Mouse (Mus musculus) intestine, postnatal 0 days (tissue): ENCODE data around the gene Rere. TPM values are rescaled to one million over a fixed set of nuclear protein-coding genes. Genes with fewer than 3 reads are reported as not detected.
A peak's percentile ranks its signal among the peaks of the same experiment; 100 is the strongest.

Experiments used
- ATAC-seq: fragments of 200-750 bp; cut with Nextera tagmentation; 2 replicates; pipeline ENCODE4 v1.8.0; 2017; ENCODE audit warnings: mild to moderate bottlenecking, moderate TSS enrichment, moderate library complexity
- H3K27ac ChIP-seq: fragments of 300-500 bp; sonication (generic); 2 replicates; pipeline ENCODE4 v1.5.1; 2014; ENCODE audit warnings: mild to moderate bottlenecking, low read depth, low read length, moderate library complexity
- H3K27me3 ChIP-seq: fragments of 300-500 bp; sonication (generic); replicated peaks from 2 replicates; pipeline ENCODE4 v1.6.1; 2014; ENCODE audit warnings: low read length, mixed read lengths; ENCODE audit not compliant: control insufficient read depth, insufficient read depth
- H3K36me3 ChIP-seq: fragments of 300-500 bp; sonication (generic); 2 replicates; pipeline ENCODE4 v1.6.1; 2014; ENCODE audit warnings: mild to moderate bottlenecking, moderate library complexity; ENCODE audit not compliant: control insufficient read depth, insufficient read depth
- H3K4me1 ChIP-seq: fragments of 300-500 bp; sonication (generic); replicated peaks from 2 replicates; pipeline ENCODE4 v1.6.1; 2014; ENCODE audit warnings: antibody characterized with exemption, low read length, mixed read lengths; ENCODE audit not compliant: control insufficient read depth, insufficient read depth
- H3K4me2 ChIP-seq: fragments of 300-500 bp; sonication (generic); replicated peaks from 2 replicates; pipeline ENCODE4 v1.6.1; 2014; ENCODE audit warnings: low read depth, mild to moderate bottlenecking, moderate library complexity
- H3K4me3 ChIP-seq: fragments of 300-500 bp; sonication (generic); 2 replicates; pipeline ENCODE4 v1.5.1; 2014; ENCODE audit warnings: low read depth, low read length
- H3K9ac ChIP-seq: fragments of 300-500 bp; sonication (generic); 2 replicates; pipeline ENCODE4 v1.6.1; 2014; ENCODE audit warnings: mild to moderate bottlenecking, low read depth, low read length
- H3K9me3 ChIP-seq: fragments of 300-500 bp; sonication (generic); 2 replicates; pipeline ENCODE4 v1.6.1; 2016; ENCODE audit warnings: mixed run types; ENCODE audit not compliant: control insufficient read depth
- CTCF ChIP-seq: sonication (generic); IDR thresholded peaks from 2 replicates; pipeline ENCODE4 v1.5.1; 2016; ENCODE audit warnings: low read depth, mild to moderate bottlenecking, control low read depth, antibody characterized with exemption, moderate library complexity
- WGBS: fragments of 180-500 bp; shearing (Covaris S2); extraction: QIAGEN DNeasy Blood & Tissue Kit; methylation state at CpG from one replicate; pipeline ENCODE4 v1.1.7; 2014; 5-methylcytosine and 5-hydroxymethylcytosine counted together
- polyA plus RNA-seq: library from polyadenylated mRNA; unstranded; fragments of >200 nt; fragmentation: Nextera tagmentation; extraction: Ambion mirVana; gene quantifications from 2 replicates; pipeline ENCODE4 v1.2.1, GENCODE M21; 2015

Rere gene
- polyA plus RNA-seq, result 20.7 and 22.4 TPM in 2 replicates

DNA sequence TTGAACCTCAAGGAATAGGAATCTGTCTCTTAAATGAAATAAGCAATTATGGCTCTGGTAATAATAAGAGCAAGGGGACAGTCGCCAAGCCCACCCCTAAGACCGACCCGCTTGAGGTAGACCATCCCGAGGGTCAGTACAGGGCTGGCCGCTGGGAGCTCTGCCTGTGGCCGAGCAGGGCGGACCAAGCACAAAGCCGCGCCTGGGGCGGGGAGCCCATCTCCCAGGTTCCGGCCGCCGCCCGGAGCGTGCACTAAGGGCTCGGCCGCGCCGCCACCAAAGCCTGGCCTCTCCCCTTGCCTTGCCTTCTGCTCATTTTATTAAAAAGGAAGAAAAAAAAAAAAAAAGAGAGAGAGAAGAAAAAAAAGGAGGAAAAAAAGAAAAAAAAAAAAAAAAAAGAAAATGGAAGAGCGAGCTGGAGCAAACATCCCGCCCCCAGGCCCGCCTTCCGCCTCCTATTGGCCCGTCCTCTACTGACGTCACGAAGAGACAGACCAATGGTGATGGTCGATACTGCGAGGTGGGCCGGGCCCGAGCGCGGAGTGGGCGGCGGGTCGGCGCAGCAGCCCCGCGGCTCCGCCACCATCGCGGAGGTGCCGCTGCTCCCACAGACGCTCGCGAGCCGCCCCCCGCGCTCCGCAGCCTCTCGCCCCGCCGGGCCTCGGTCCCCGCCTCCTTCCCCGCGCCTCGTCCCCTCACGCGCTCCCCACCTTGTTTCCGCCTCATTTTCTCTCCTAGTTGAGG lies at the start of gene Rere:
Gene Rere (plus strand): TSS at position 629 of the 744 bp plus-strand sequence.
- Histone ChIP-seq H3K27ac (peak within 1 kb of the TSS; percentile 97), H3K4me3 (peak within 1 kb of the TSS; percentile 96), H3K4me2 (peak within 1 kb of the TSS; percentile 92), H3K9me3 (no peaks in the 10 kb centered on the region), H3K9ac (peak within 1 kb of the TSS; percentile 96), H3K36me3 (no peaks in the 10 kb centered on the region), H3K4me1 (0 out of 2 replicates have a peak, but pooled peaks cover 7% of the 10 kb centered on the region), H3K27me3 (no peaks in the 10 kb centered on the region)
- TF ChIP-seq CTCF, result 0 out of 2 replicates have a peak, but pooled peaks have one; percentile 19
- peak; percentile 98 for ATAC-seq
- under 1% methylated on average over 58 of the region's 60 CpGs for WGBS

DNA sequence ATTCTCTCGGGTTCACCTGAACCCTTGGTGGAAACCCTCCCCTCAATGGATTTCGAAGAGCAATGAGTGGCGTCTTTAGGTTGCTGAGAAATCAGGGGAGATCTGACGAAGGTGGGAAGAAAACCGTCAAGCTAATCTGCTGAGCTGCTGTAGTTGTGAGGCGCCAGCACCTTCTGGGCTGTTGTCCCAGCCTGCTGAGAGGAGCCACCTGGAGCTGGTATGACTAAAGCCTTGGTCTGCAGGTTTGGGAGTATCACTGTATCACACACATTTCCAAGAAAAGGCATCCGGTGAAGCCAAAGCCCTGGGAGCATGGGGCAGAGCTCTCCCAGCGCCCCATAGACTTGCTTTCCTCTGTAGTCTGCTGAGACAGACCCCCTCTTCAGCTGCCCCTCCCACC lies 49.6 kb upstream of the Rere start:
- Histone ChIP-seq H3K4me1 (no peaks in the 10 kb centered on the region), H3K9ac (no peak overlapping the region), H3K36me3 (no peaks in the 10 kb centered on the region), H3K27ac (no peak overlapping the region), H3K4me2 (no peak overlapping the region), H3K4me3 (no peak overlapping the region), H3K9me3 (no peaks in the 10 kb centered on the region), H3K27me3 (no peaks in the 10 kb centered on the region)
- no peak for TF ChIP-seq CTCF
- ATAC-seq, result no peak
- WGBS, result 75% methylated on average over 8 of the region's 8 CpGs

DNA sequence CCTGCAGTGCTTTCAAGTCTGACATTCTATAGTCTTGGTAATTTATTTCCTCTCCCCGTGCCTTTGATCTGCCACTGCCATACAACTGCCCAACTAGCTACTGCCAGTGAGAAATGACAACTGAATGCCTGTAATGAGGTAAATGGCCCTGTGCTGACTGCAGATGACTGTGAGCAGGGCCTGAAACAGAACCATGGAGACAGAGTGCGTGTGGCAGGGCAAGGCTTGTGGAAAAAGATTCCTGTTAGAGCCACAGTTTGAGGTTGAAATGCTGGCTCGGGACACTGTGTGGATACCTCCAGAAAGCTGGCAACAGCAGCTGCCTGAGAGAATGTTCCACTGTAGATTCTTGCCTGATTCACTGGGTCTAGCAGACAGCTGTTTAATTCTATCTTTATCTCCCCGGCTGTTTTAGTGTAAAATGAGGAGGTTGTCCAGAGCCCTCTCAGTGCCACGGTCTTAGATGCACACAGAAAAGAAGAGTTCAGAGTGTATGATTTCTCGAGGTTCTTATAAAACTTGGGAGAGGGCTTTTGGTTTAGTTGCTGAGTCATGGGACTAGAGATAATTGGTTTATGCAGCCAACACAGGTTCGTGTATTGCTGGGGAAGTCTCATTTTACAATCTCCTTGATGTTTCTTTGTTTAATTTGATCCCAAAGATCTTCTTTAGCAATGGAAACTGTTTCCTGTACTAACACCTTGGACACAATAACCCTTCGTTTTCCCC lies 46.7 kb upstream of the Rere start:
- 55% methylated on average over 8 of the region's 8 CpGs for whole genome bisulfite sequencing
- Histone ChIP-seq H3K36me3 (no peaks in the 10 kb centered on the region), H3K4me2 (no peak overlapping the region), H3K27me3 (no peaks in the 10 kb centered on the region), H3K4me3 (no peak overlapping the region), H3K9ac (no peak overlapping the region), H3K27ac (no peak overlapping the region), H3K9me3 (no peaks in the 10 kb centered on the region), H3K4me1 (0 out of 2 replicates have a peak, but pooled peaks cover 8% of the 10 kb centered on the region)
- no peak for ATAC-seq
- TF ChIP-seq CTCF, result no peak

DNA sequence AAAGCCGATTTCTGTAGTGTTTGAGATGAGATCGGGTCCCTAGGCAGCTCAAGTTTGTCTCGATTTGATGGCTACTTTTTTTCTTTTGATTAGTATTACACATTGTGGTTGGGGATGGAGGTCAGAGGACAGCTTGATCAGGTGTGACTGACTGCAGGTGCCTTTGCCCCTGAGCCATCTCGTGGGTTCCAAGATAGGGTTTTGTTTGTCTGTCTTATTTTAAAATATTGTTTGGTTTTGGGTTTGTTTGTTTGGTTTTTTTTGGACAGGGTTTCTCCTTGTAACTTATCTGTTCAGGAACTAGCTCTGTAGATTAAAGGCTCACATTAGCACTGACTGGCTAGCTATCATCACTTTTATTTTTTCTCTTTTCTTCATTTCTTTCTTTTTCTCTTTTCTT lies 45.9 kb upstream of the Rere start:
- Histone ChIP-seq H3K27me3 (no peaks in the 10 kb centered on the region), H3K4me1 (0 out of 2 replicates have a peak, but pooled peaks cover 8% of the 10 kb centered on the region), H3K4me2 (no peak overlapping the region), H3K36me3 (0 out of 2 replicates have a peak, but pooled peaks cover 3% of the 10 kb centered on the region), H3K9me3 (no peaks in the 10 kb centered on the region), H3K4me3 (no peak overlapping the region), H3K9ac (no peak overlapping the region), H3K27ac (no peak overlapping the region)
- TF ChIP-seq CTCF, result no peak
- ATAC-seq, result no peak
- WGBS, result 84% methylated on average over 4 of the region's 4 CpGs

DNA sequence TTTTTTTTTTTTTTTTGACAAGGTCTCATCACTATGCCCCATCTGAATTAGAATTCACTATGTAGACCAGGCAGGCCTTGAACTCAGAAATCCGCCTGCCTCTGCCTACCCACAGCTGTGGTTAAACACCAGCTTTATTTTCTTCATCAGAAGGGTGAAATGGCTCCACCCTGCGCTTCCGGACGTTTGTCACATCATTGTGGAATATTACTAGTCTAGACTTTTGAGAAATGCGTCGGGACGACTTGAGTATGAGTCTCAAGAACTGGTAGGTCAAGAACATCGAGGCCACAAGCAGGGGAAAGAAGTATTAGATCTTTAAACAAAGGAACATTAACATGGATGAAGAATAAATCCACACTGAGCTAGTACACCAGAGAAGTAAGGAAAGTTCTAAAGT lies 45.4 kb upstream of the Rere start:
- 75% methylated on average over 8 of the region's 8 CpGs for WGBS
- peak overlapping the region; percentile 93 for H3K27ac ChIP-seq
- peak overlapping the region; percentile 80 for H3K4me3 ChIP-seq
- H3K9ac ChIP-seq, result peak overlapping the region; percentile 76; the same call in 1 of the 2 replicates
- H3K9me3 ChIP-seq, result no peaks in the 10 kb centered on the region
- no peaks in the 10 kb centered on the region for H3K27me3 ChIP-seq
- ATAC-seq, result no peak
- 0 out of 2 replicates have a peak, but pooled peaks cover 8% of the 10 kb centered on the region for H3K4me1 ChIP-seq
- H3K36me3 ChIP-seq, result peaks cover 6% of the 10 kb centered on the region
- TF ChIP-seq CTCF, result no peak
- peak overlapping the region; percentile 93 for H3K4me2 ChIP-seq
